Mouse (Mus musculus): ENCODE data around the gene Polr3e. TPM values are rescaled to one million over a fixed set of nuclear protein-coding genes. Genes with fewer than 3 reads are reported as not detected.
A peak's percentile ranks its signal among the peaks of the same experiment; 100 is the strongest.

Gene Polr3e
- total RNA-seq, 1 experiment, result 44.4 TPM

DNA sequence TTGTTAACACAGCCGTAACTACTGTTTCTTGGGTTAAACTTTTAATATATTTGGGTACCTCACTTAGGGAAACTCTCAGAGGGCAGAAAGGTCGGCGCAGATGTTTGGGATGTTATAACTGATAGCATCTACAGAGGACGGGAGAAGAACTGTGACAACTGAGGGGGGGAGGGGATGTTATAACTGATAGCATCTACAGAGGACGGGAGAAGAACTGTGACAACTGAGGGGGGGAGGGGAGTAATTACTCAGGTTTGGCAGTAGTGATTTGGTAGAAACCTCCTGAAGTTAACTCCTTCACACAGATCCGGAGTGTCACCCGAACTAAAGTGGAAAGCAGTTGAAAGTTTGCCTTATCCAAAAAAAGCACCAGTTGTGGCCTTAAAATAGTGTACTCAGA lies 65.4 kb downstream of the Polr3e start:
- TF ChIP-seq MAFK (IDR thresholded peaks at IDR 0.05; ENCODE audit: insufficient read depth, low read depth, low read length) (no peak), ZNF384 (IDR thresholded peaks at IDR 0.05; ENCODE audit: low read depth, low read length) (no peak), ZC3H11A (IDR thresholded peaks at IDR 0.05; ENCODE audit: borderline replicate concordance, low read depth, low read length) (no peak), HCFC1 (IDR thresholded peaks at IDR 0.05; ENCODE audit: borderline replicate concordance, insufficient read depth, low read length) (no peak)
- DNase-seq (ENCODE audit: low read depth, low spot score), result peak; percentile 7
- Histone ChIP-seq H3K4me1 (ENCODE audit: control insufficient read depth in 2 of 2, insufficient read depth in 2 of 2, low read length in 2 of 2, poor library complexity in 1 of 2) (peaks cover 0 to 4% of the 10 kb centered on the region in 2 experiments; a peak in 2 of 4 replicates), H3K9ac (ENCODE audit: insufficient read depth, low read depth, low read length, poor library complexity, severe bottlenecking) (peak overlapping the region; percentile 89; the same call in 1 of the 2 replicates), H3K36me3 (ENCODE audit: control insufficient read depth, insufficient read depth, low read length, poor library complexity, severe bottlenecking) (no peaks in the 10 kb centered on the region), H3K4me3 (ENCODE audit: insufficient read depth in 1 of 2, low read depth in 1 of 2, low read length in 2 of 2, poor library complexity in 1 of 2, severe bottlenecking in 1 of 2) (peak overlapping the region; percentile 80 to 99), H3K27ac (ENCODE audit: insufficient read depth, low read depth, low read length, poor library complexity, severe bottlenecking) (no peak overlapping the region), H3K9me3 (ENCODE audit: control insufficient read depth, insufficient read depth, low read depth, low read length) (no peaks in the 10 kb centered on the region)
- in situ Hi-C loops (cut with MboI; ENCODE audit: low sequenced_read_pairs in 2 of 2, unreplicated experiment in 2 of 2), result no loop called here

GRCm38 (mm10) chr7:120991191-120991590 lies 73.6 kb downstream of the Polr3e start:
- H3K9ac ChIP-seq (ENCODE audit: insufficient read depth, low read depth, low read length, poor library complexity, severe bottlenecking), result no peak overlapping the region
- TF ChIP-seq HCFC1 (IDR thresholded peaks at IDR 0.05; ENCODE audit: borderline replicate concordance, insufficient read depth, low read length) (no peak), MAFK (IDR thresholded peaks at IDR 0.05; ENCODE audit: insufficient read depth, low read depth, low read length) (no peak), ZNF384 (IDR thresholded peaks at IDR 0.05; ENCODE audit: low read depth, low read length) (no peak), ZC3H11A (IDR thresholded peaks at IDR 0.05; ENCODE audit: borderline replicate concordance, low read depth, low read length) (no peak), CHD2 (IDR thresholded peaks at IDR 0.05; ENCODE audit: low read depth, low read length) (no peak)
- DNase-seq (ENCODE audit: low read depth, low spot score), result no peak
- in situ Hi-C loops (cut with MboI; ENCODE audit: low sequenced_read_pairs in 2 of 2, unreplicated experiment in 2 of 2), result no loop called here
- H3K4me1 ChIP-seq (ENCODE audit: control insufficient read depth in 2 of 2, insufficient read depth in 2 of 2, low read length in 2 of 2, poor library complexity in 1 of 2), result no peaks in the 10 kb centered on the region
- H3K36me3 ChIP-seq (ENCODE audit: control insufficient read depth, insufficient read depth, low read length, poor library complexity, severe bottlenecking), result no peaks in the 10 kb centered on the region
- no peak overlapping the region for H3K4me3 ChIP-seq (ENCODE audit: insufficient read depth in 1 of 2, low read depth in 1 of 2, low read length in 2 of 2, poor library complexity in 1 of 2, severe bottlenecking in 1 of 2)
- no peak overlapping the region for H3K27ac ChIP-seq (ENCODE audit: insufficient read depth, low read depth, low read length, poor library complexity, severe bottlenecking)
- H3K9me3 ChIP-seq (ENCODE audit: control insufficient read depth, insufficient read depth, low read depth, low read length), result no peaks in the 10 kb centered on the region

Other genes starting within 250 kb of the Polr3e start
- gene Pdzd9, start 247.4 kb upstream of the Polr3e start, total RNA-seq (2012; rRNA removed), result 0.26 and 0.58 TPM in 2 replicates
- gene Mosmo, start 240.1 kb upstream of the Polr3e start, total RNA-seq (2012; rRNA removed), result 21.6 and 22.1 TPM in 2 replicates
- gene Vwa3a, start 178.4 kb upstream of the Polr3e start, total RNA-seq (2012; rRNA removed), result 0.16 and 0.18 TPM in 2 replicates
- not detected in 2 replicates for gene Gm5737, start 105.4 kb upstream of the Polr3e start, total RNA-seq (2012; rRNA removed)
- 13.6 and 32.9 TPM in 2 replicates for gene Eef2k, start 74.9 kb upstream of the Polr3e start, total RNA-seq (2012; rRNA removed)
- 20.9 and 25.9 TPM in 2 replicates for gene Cdr2, start 64.6 kb downstream of the Polr3e start, total RNA-seq (2012; rRNA removed)
- not detected in 2 replicates for gene Mfsd13b, start 64.8 kb downstream of the Polr3e start, total RNA-seq (2012; rRNA removed)
- gene Mettl9, start 116.7 kb downstream of the Polr3e start, total RNA-seq (2012; rRNA removed), result 21.0 and 26.7 TPM in 2 replicates
- 0.11 TPM in 1 of 2 replicates, not detected in the other for gene Igsf6, start 156.8 kb downstream of the Polr3e start, total RNA-seq (2012; rRNA removed)
- 0.22 and 0.58 TPM in 2 replicates for gene Otoa, start 163.9 kb downstream of the Polr3e start, total RNA-seq (2012; rRNA removed)

Measured in ES-E14 (cell line).